Mouse (Mus musculus): Measurements from ENCODE around the gene Yif1a.
A peak's percentile ranks its signal among the peaks of the same experiment; 100 is the strongest.

Gene Yif1a

GRCm38 (mm10) chr19:5124055-5124614 lies 35.8 kb downstream of the Yif1a start:
- no peak for DNase-seq

DNA sequence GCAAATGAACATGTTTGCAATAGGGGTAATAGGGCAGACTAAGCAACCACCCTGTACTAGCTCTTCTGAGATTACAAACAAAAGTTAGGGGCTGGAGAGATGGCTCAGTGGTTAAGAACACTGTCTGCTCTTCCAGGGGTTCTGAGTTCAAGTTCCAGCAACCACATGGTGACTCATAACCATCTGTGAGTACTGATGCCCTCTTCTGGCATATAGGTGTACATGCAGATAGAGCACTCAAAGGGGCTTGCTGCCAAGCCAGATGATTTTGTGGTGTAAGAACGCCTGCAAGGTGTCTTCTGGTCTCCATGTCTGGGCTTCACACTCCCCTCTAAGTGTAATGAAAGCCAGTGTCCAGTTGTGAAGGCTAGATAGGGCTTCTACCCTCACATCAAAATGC lies 41.4 kb downstream of the Yif1a start:
- no peak for DNase-seq

DNA sequence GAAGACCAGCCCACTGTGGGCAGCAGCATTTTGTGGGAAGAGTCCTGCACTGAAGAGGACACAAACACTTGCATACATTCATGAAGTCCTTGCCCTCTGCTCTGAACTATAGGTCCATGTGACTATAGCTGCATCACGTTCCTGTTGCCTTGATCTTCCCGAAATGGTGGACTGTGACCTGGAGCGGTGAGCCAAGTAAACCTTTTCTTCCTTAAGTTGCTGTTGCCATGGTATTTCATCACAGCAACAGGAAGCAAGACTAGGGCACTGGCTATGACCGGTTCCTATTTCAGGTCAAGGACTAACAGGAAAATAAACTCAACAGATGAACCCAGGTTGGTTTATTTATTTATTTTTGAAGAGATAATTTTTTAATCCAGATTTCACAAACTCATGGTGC lies 42.9 kb downstream of the Yif1a start:
- no peak for DNase-seq

- peak; percentile 62 for DNase-seq
Observed at GRCm38 (mm10) chr19:5139640-5140039, 51.3 kb downstream of the Yif1a start.
